Mouse (Mus musculus) liver (tissue): ENCODE results near the gene Fign.

Experiments
- DNase-seq: peaks from one replicate; pipeline ENCODE4 v3.0.0-alpha.2; 2020; ENCODE audit warnings: mixed read lengths

Gene Fign

GRCm38 (mm10) chr2:64048142-64048541 is 49.7 kb downstream of the Fign start:
- DNase-seq = no peak

- DNase-seq = no peak
These were observed 54.7 kb downstream of the Fign start for GRCm38 (mm10) chr2:64043099-64043498.

- DNase-seq = no peak
These were observed 62.4 kb downstream of the Fign start for GRCm38 (mm10) chr2:64035393-64035792.

- DNase-seq = no peak
These were observed 64.0 kb downstream of the Fign start for GRCm38 (mm10) chr2:64033871-64034270.

- no peak for DNase-seq
These were observed 71.9 kb downstream of the Fign start for GRCm38 (mm10) chr2:64025961-64026360.

GRCm38 (mm10) chr2:63994304-63995023 is 103.4 kb downstream of the Fign start:
- DNase-seq = no peak

GRCm38 (mm10) chr2:63985426-63985825 is 112.4 kb downstream of the Fign start:
- no peak for DNase-seq

GRCm38 (mm10) chr2:63982351-63982751 is 115.5 kb downstream of the Fign start:
- DNase-seq = no peak

GRCm38 (mm10) chr2:63981449-63981848 is 116.4 kb downstream of the Fign start:
- no peak for DNase-seq

- DNase-seq = no peak
These were observed 128.2 kb downstream of the Fign start for GRCm38 (mm10) chr2:63969633-63970032.

GRCm38 (mm10) chr2:63931041-63931440 is 166.8 kb downstream of the Fign start:
- no peak for DNase-seq

GRCm38 (mm10) chr2:63926481-63927097 is 171.2 kb downstream of the Fign start:
- DNase-seq = no peak

- DNase-seq = no peak
These were observed 172.1 kb downstream of the Fign start for GRCm38 (mm10) chr2:63925721-63926235.
